Mouse (Mus musculus): ENCODE data around the gene Tctex1d4. TPM values are rescaled to one million over a fixed set of nuclear protein-coding genes. Genes with fewer than 3 reads are reported as not detected.

Tctex1d4 gene
- 0.71 TPM in 1 of 2 replicates, not detected in the other for polyA plus RNA-seq (2016; fragmentation: Nextera tagmentation; extraction: Ambion mirVana)

GRCm38 (mm10) chr4:117126675-117127290 is at the start of gene Tctex1d4:
Gene Tctex1d4 (plus strand): TSS chr4:117126794.
- Histone ChIP-seq H3K36me3 (peaks cover 50% of the 10 kb centered on the region), H3K27ac (peak within 1 kb of the TSS; percentile 87), H3K9me3 (no peaks in the 10 kb centered on the region), H3K4me3 (peak within 1 kb of the TSS; percentile 14; the same call in 1 of the 2 replicates), H3K4me1 (replicated peaks) (peaks cover 63% of the 10 kb centered on the region), H3K27me3 (ENCODE audit: insufficient read depth, poor library complexity, severe bottlenecking) (peaks cover 13% of the 10 kb centered on the region)
- WGBS: 82% methylated on average over 9 of the region's 9 CpGs
- no peak for DNase-seq (ENCODE audit: low spot score)

GRCm38 (mm10) chr4:117087948-117088640 is 38.5 kb upstream of the Tctex1d4 start:
- H3K9me3 ChIP-seq: no peaks in the 10 kb centered on the region
- H3K36me3 ChIP-seq: peaks cover 42% of the 10 kb centered on the region
- no peaks in the 10 kb centered on the region for H3K27me3 ChIP-seq (ENCODE audit: insufficient read depth, poor library complexity, severe bottlenecking)
- no peak overlapping the region for H3K4me3 ChIP-seq
- H3K27ac ChIP-seq: no peak overlapping the region
- no peak for DNase-seq (ENCODE audit: low spot score)
- 0 out of 2 replicates have a peak, but pooled peaks cover 8% of the 10 kb centered on the region for H3K4me1 ChIP-seq (replicated peaks)
- 86% methylated on average over 7 of the region's 7 CpGs for WGBS

GRCm38 (mm10) chr4:117090586-117090985 is 36.0 kb upstream of the Tctex1d4 start:
- Histone ChIP-seq H3K27me3 (ENCODE audit: insufficient read depth, poor library complexity, severe bottlenecking) (peaks cover 16% of the 10 kb centered on the region), H3K4me1 (replicated peaks) (peaks cover 16% of the 10 kb centered on the region), H3K36me3 (peaks cover 25% of the 10 kb centered on the region), H3K9me3 (no peaks in the 10 kb centered on the region), H3K4me3 (no peak overlapping the region), H3K27ac (no peak overlapping the region)
- 85% methylated on average over 7 of the region's 7 CpGs for WGBS
- DNase-seq (ENCODE audit: low spot score): no peak

GRCm38 (mm10) chr4:117094626-117095361 is 31.8 kb upstream of the Tctex1d4 start:
- no peaks in the 10 kb centered on the region for H3K9me3 ChIP-seq
- 91% methylated on average over 3 of the region's 3 CpGs for WGBS
- H3K4me1 ChIP-seq (replicated peaks): peaks cover 48% of the 10 kb centered on the region
- no peak for DNase-seq (ENCODE audit: low spot score)
- no peaks in the 10 kb centered on the region; the same call in 1 of the 2 replicates for H3K36me3 ChIP-seq
- no peak overlapping the region for H3K4me3 ChIP-seq
- peaks cover 40% of the 10 kb centered on the region for H3K27me3 ChIP-seq (ENCODE audit: insufficient read depth, poor library complexity, severe bottlenecking)
- no peak overlapping the region for H3K27ac ChIP-seq

- Histone ChIP-seq H3K9me3 (no peaks in the 10 kb centered on the region), H3K4me3 (peak within 1 kb of the TSS; percentile 72), H3K4me1 (replicated peaks) (peaks cover 42% of the 10 kb centered on the region), H3K27ac (peak within 1 kb of the TSS; percentile 89), H3K36me3 (peaks cover 4% of the 10 kb centered on the region; the same call in 1 of the 2 replicates), H3K27me3 (ENCODE audit: insufficient read depth, poor library complexity, severe bottlenecking) (peaks cover 40% of the 10 kb centered on the region)
- under 1% methylated on average over 50 of the region's 50 CpGs for WGBS
- peak; percentile 90 for DNase-seq (ENCODE audit: low spot score)
These were observed 30.8 kb upstream of the Tctex1d4 start, which contains the start of gene Ptch2 for GRCm38 (mm10) chr4:117095551-117096452. Gene Ptch2 (plus strand): TSS chr4:117096075.

GRCm38 (mm10) chr4:117096666-117097065 is 29.9 kb upstream of the Tctex1d4 start:
- Histone ChIP-seq H3K27me3 (ENCODE audit: insufficient read depth, poor library complexity, severe bottlenecking) (peaks cover 40% of the 10 kb centered on the region), H3K4me3 (peak overlapping the region; percentile 72), H3K9me3 (no peaks in the 10 kb centered on the region), H3K4me1 (replicated peaks) (peaks cover 45% of the 10 kb centered on the region), H3K27ac (peak overlapping the region; percentile 89), H3K36me3 (peaks cover 9% of the 10 kb centered on the region; the same call in 1 of the 2 replicates)
- peak; percentile 24 for DNase-seq (ENCODE audit: low spot score)
- 16% methylated on average over 5 of the region's 5 CpGs for WGBS

- Histone ChIP-seq H3K4me3 (peak overlapping the region; percentile 5; the same call in 1 of the 2 replicates), H3K9me3 (no peaks in the 10 kb centered on the region), H3K4me1 (replicated peaks) (peaks cover 45% of the 10 kb centered on the region), H3K36me3 (peaks cover 14% of the 10 kb centered on the region; the same call in 1 of the 2 replicates), H3K27ac (peak overlapping the region; percentile 23; the same call in 1 of the 2 replicates), H3K27me3 (ENCODE audit: insufficient read depth, poor library complexity, severe bottlenecking) (peaks cover 40% of the 10 kb centered on the region)
- peak; percentile 18 for DNase-seq (ENCODE audit: low spot score)
- WGBS: 61% methylated on average over 8 of the region's 8 CpGs
These were observed 28.4 kb upstream of the Tctex1d4 start for GRCm38 (mm10) chr4:117097969-117098763.

- H3K4me3 ChIP-seq: peak overlapping the region; percentile 5; the same call in 1 of the 2 replicates
- no peak for DNase-seq (ENCODE audit: low spot score)
- 73% methylated on average over 2 of the region's 2 CpGs for WGBS
- H3K27me3 ChIP-seq (ENCODE audit: insufficient read depth, poor library complexity, severe bottlenecking): peaks cover 40% of the 10 kb centered on the region
- H3K27ac ChIP-seq: no peak overlapping the region
- no peaks in the 10 kb centered on the region for H3K9me3 ChIP-seq
- peaks cover 14% of the 10 kb centered on the region; the same call in 1 of the 2 replicates for H3K36me3 ChIP-seq
- peaks cover 45% of the 10 kb centered on the region for H3K4me1 ChIP-seq (replicated peaks)
These were observed 27.9 kb upstream of the Tctex1d4 start for GRCm38 (mm10) chr4:117098764-117099036.

- Histone ChIP-seq H3K4me3 (no peak overlapping the region), H3K9me3 (no peaks in the 10 kb centered on the region), H3K36me3 (peaks cover 20% of the 10 kb centered on the region; the same call in 1 of the 2 replicates), H3K27ac (no peak overlapping the region), H3K27me3 (ENCODE audit: insufficient read depth, poor library complexity, severe bottlenecking) (peaks cover 29% of the 10 kb centered on the region), H3K4me1 (replicated peaks) (peaks cover 43% of the 10 kb centered on the region)
- 75% methylated on average over 4 of the region's 4 CpGs for WGBS
- DNase-seq (ENCODE audit: low spot score): no peak
These were observed 26.6 kb upstream of the Tctex1d4 start for GRCm38 (mm10) chr4:117100036-117100435.

- peaks cover 39% of the 10 kb centered on the region for H3K4me1 ChIP-seq (replicated peaks)
- peak overlapping the region; percentile 40; the same call in 1 of the 2 replicates for H3K27ac ChIP-seq
- no peaks in the 10 kb centered on the region for H3K9me3 ChIP-seq
- DNase-seq (ENCODE audit: low spot score): peak; percentile 53
- H3K27me3 ChIP-seq (ENCODE audit: insufficient read depth, poor library complexity, severe bottlenecking): peaks cover 23% of the 10 kb centered on the region
- WGBS: 52% methylated on average over 7 of the region's 7 CpGs
- H3K36me3 ChIP-seq: peaks cover 27% of the 10 kb centered on the region
- no peak overlapping the region for H3K4me3 ChIP-seq
These were observed 25.4 kb upstream of the Tctex1d4 start for GRCm38 (mm10) chr4:117101218-117101617.

GRCm38 (mm10) chr4:117104672-117105071 is 21.9 kb upstream of the Tctex1d4 start:
- Histone ChIP-seq H3K27me3 (ENCODE audit: insufficient read depth, poor library complexity, severe bottlenecking) (no peaks in the 10 kb centered on the region; the same call in 1 of the 2 replicates), H3K4me3 (no peak overlapping the region), H3K27ac (no peak overlapping the region), H3K4me1 (replicated peaks) (peaks cover 10% of the 10 kb centered on the region), H3K9me3 (no peaks in the 10 kb centered on the region), H3K36me3 (peaks cover 54% of the 10 kb centered on the region)
- DNase-seq (ENCODE audit: low spot score): no peak
- 81% methylated on average over 10 of the region's 10 CpGs for WGBS

Measured in hindbrain, embryonic 10.5 days (tissue).